Mouse (Mus musculus) kidney, postnatal 0 days (tissue): ENCODE results near the gene Wdr11. TPM values are rescaled to one million over a fixed set of nuclear protein-coding genes. Genes with fewer than 3 reads are reported as not detected.
A peak's percentile ranks its signal among the peaks of the same experiment; 100 is the strongest.

ENCODE experiments used
- ATAC-seq: fragments of 200-750 bp; cut with Nextera tagmentation; replicated peaks from 2 replicates; pipeline ENCODE4 v1.8.0; 2017; ENCODE audit warnings: low read depth, moderate number of reproducible peaks, moderate TSS enrichment, moderate library complexity; ENCODE audit not compliant: low FRiP score
- DNase-seq: peaks from one replicate; pipeline ENCODE4 v3.0.0-alpha.2; 2016; ENCODE audit warnings: low spot score
- H3K27ac ChIP-seq: fragments of 300-500 bp; sonication (generic); 2 replicates; pipeline ENCODE4 v1.5.1; 2014; ENCODE audit warnings: mild to moderate bottlenecking
- H3K27me3 ChIP-seq: fragments of 300-500 bp; sonication (generic); 2 replicates; pipeline ENCODE4 v1.6.1; 2014; ENCODE audit warnings: low read length, mixed read lengths; ENCODE audit not compliant: insufficient read depth
- H3K36me3 ChIP-seq: fragments of 300-500 bp; sonication (generic); 2 replicates; pipeline ENCODE4 v1.6.1; 2014; ENCODE audit warnings: low read length, mixed read lengths; ENCODE audit not compliant: insufficient read depth
- H3K4me1 ChIP-seq: fragments of 300-500 bp; sonication (generic); replicated peaks from 2 replicates; pipeline ENCODE4 v1.6.1; 2014; ENCODE audit warnings: antibody characterized with exemption, low read length, mixed read lengths; ENCODE audit not compliant: insufficient read depth
- H3K4me2 ChIP-seq: fragments of 300-500 bp; sonication (generic); 2 replicates; pipeline ENCODE4 v1.6.1; 2014; ENCODE audit warnings: mild to moderate bottlenecking, low read length, moderate library complexity, mixed read lengths
- H3K4me3 ChIP-seq: fragments of 300-500 bp; sonication (generic); replicated peaks from 2 replicates; pipeline ENCODE4 v1.5.1; 2014; ENCODE audit warnings: low read depth, low read length
- H3K9ac ChIP-seq: fragments of 300-500 bp; sonication (generic); 2 replicates; pipeline ENCODE4 v1.6.1; 2014; ENCODE audit warnings: low read depth, low read length
- H3K9me3 ChIP-seq: fragments of 300-500 bp; sonication (generic); replicated peaks from 2 replicates; pipeline ENCODE4 v1.6.1; 2016; ENCODE audit warnings: low read length, inconsistent platforms, mixed read lengths
- CTCF ChIP-seq: IDR thresholded peaks from 2 replicates; pipeline ENCODE4 v1.5.1; 2016; ENCODE audit warnings: antibody characterized with exemption, low read depth, mild to moderate bottlenecking, moderate library complexity
- whole genome bisulfite sequencing: fragments of 180-500 bp; shearing (Covaris S2); extraction: QIAGEN DNeasy Blood & Tissue Kit; methylation state at CpG from one replicate; pipeline ENCODE4 v1.1.7; 2014; 5-methylcytosine and 5-hydroxymethylcytosine counted together
- polyA plus RNA-seq: library from polyadenylated mRNA; unstranded; fragments of >200 nt; fragmentation: Nextera tagmentation; extraction: Ambion mirVana; gene quantifications from 2 replicates; pipeline ENCODE4 v1.2.1, GENCODE M21; 2015

Gene Wdr11
- polyA plus RNA-seq, result 32.2 and 33.7 TPM in 2 replicates

GRCm38 (mm10) chr7:129591371-129592131 is at the start of gene Wdr11:
TSS of gene Wdr11 (plus strand) at chr7:129591863.
- 3% methylated on average over 34 of the region's 37 CpGs for WGBS
- H3K4me3 ChIP-seq, result peak within 1 kb of the TSS; percentile 86
- TF ChIP-seq CTCF, result no peak
- peak within 1 kb of the TSS; percentile 63 for H3K4me2 ChIP-seq
- peak; percentile 91 for ATAC-seq
- H3K36me3 ChIP-seq, result 0 out of 2 replicates have a peak, but pooled peaks cover 9% of the 10 kb centered on the region
- H3K27me3 ChIP-seq, result no peaks in the 10 kb centered on the region
- peaks cover 5% of the 10 kb centered on the region; the same call in 1 of the 2 replicates for H3K4me1 ChIP-seq
- peak within 1 kb of the TSS; percentile 86 for H3K9ac ChIP-seq
- H3K9me3 ChIP-seq, result no peaks in the 10 kb centered on the region
- H3K27ac ChIP-seq, result peak within 1 kb of the TSS; percentile 98
- DNase-seq, result peak; percentile 91

- DNase-seq (no peak), ATAC-seq (no peak)
- Histone ChIP-seq H3K27ac (no peak overlapping the region), H3K9me3 (no peaks in the 10 kb centered on the region), H3K27me3 (no peaks in the 10 kb centered on the region), H3K4me1 (no peaks in the 10 kb centered on the region), H3K9ac (no peak overlapping the region), H3K36me3 (no peaks in the 10 kb centered on the region), H3K4me3 (no peak overlapping the region), H3K4me2 (no peak overlapping the region)
- WGBS, result 83% methylated on average over 1 of the region's 1 CpGs
- TF ChIP-seq CTCF, result no peak
Measured at GRCm38 (mm10) chr7:129567541-129567940, 24.1 kb upstream of the Wdr11 start.

- TF ChIP-seq CTCF, result no peak
- H3K9me3 ChIP-seq, result no peaks in the 10 kb centered on the region
- WGBS, result 69% methylated on average over 2 of the region's 2 CpGs
- H3K27me3 ChIP-seq, result no peaks in the 10 kb centered on the region
- no peak overlapping the region for H3K4me2 ChIP-seq
- no peak overlapping the region for H3K27ac ChIP-seq
- no peaks in the 10 kb centered on the region for H3K4me1 ChIP-seq
- no peak overlapping the region for H3K9ac ChIP-seq
- no peaks in the 10 kb centered on the region for H3K36me3 ChIP-seq
- no peak overlapping the region for H3K4me3 ChIP-seq
- DNase-seq, result no peak
- no peak for ATAC-seq
Measured at GRCm38 (mm10) chr7:129568338-129568737, 23.3 kb upstream of the Wdr11 start.

GRCm38 (mm10) chr7:129574471-129574870 is 17.2 kb upstream of the Wdr11 start:
- Histone ChIP-seq H3K4me1 (no peaks in the 10 kb centered on the region), H3K9me3 (no peaks in the 10 kb centered on the region), H3K9ac (no peak overlapping the region), H3K27me3 (no peaks in the 10 kb centered on the region), H3K4me2 (no peak overlapping the region), H3K27ac (no peak overlapping the region), H3K4me3 (no peak overlapping the region), H3K36me3 (no peaks in the 10 kb centered on the region)
- WGBS, result 67% methylated on average over 4 of the region's 4 CpGs
- no peak for DNase-seq
- TF ChIP-seq CTCF, result no peak
- no peak for ATAC-seq

GRCm38 (mm10) chr7:129575110-129575784 is 16.4 kb upstream of the Wdr11 start:
- Histone ChIP-seq H3K36me3 (no peaks in the 10 kb centered on the region), H3K4me2 (no peak overlapping the region), H3K4me1 (no peaks in the 10 kb centered on the region), H3K4me3 (no peak overlapping the region), H3K9me3 (no peaks in the 10 kb centered on the region), H3K9ac (no peak overlapping the region), H3K27ac (no peak overlapping the region), H3K27me3 (no peaks in the 10 kb centered on the region)
- no peak for ATAC-seq
- no peak for DNase-seq
- no peak for TF ChIP-seq CTCF
- 26% methylated on average over 7 of the region's 7 CpGs for WGBS

GRCm38 (mm10) chr7:129592132-129592745 is 576 bp downstream of the Wdr11 start:
- Histone ChIP-seq H3K4me3 (peak overlapping the region; percentile 86), H3K9me3 (no peaks in the 10 kb centered on the region), H3K36me3 (0 out of 2 replicates have a peak, but pooled peaks cover 12% of the 10 kb centered on the region), H3K4me2 (peak overlapping the region; percentile 63), H3K27ac (peak overlapping the region; percentile 98), H3K9ac (peak overlapping the region; percentile 86), H3K4me1 (peaks cover 5% of the 10 kb centered on the region; the same call in 1 of the 2 replicates), H3K27me3 (no peaks in the 10 kb centered on the region)
- 1% methylated on average over 13 of the region's 13 CpGs for WGBS
- ATAC-seq (no peak), DNase-seq (peak; percentile 43)
- no peak for TF ChIP-seq CTCF
